Comparison of ENCODE assay signal across 8 mouse cellular contexts in genomic region chr6:121245127-121246036, GRCm38 (mm10). TPM values are rescaled to one million over a fixed set of nuclear protein-coding genes. Genes with fewer than 3 reads are reported as not detected.
DNase-seq lines count a peak whose midpoint lies in the region; ATAC-seq and TF ChIP-seq lines count a peak whose summit lies in the region.

Gene Usp18 (plus strand): TSS chr6:121245906.

- no peak within 1 kb of the TSS for H3K27ac ChIP-seq in forebrain, embryonic 15.5 days (replicated peaks)
- H3K27ac ChIP-seq in neural tube, embryonic 14.5 days (ENCODE audit: low read depth, low read length) = no peak within 1 kb of the TSS
- H3K27ac ChIP-seq in testis, adult 2 months (ENCODE audit: control insufficient read depth, insufficient read depth, low read depth, low read length) = no peak within 1 kb of the TSS

- intact Hi-C loops in heart, postnatal 25 days (cut with DNase I) = no loop called here

- peaks cover 3% of the 10 kb centered on the region; the same call in 1 of the 2 replicates for H3K27me3 ChIP-seq in G1E (ENCODE audit: insufficient read depth, low read length)
- H3K27me3 ChIP-seq in forebrain, embryonic 15.5 days = no peaks in the 10 kb centered on the region
- H3K27me3 ChIP-seq in neural tube, embryonic 14.5 days (ENCODE audit: control insufficient read depth, insufficient read depth, low read length) = no peaks in the 10 kb centered on the region
- H3K27me3 ChIP-seq in testis, adult 2 months (ENCODE audit: control insufficient read depth, insufficient read depth, low read length) = no peaks in the 10 kb centered on the region

- H3K4me3 ChIP-seq in G1E (ENCODE audit: low read depth, low read length) = peak within 1 kb of the TSS; percentile 78
- H3K4me3 ChIP-seq in forebrain, embryonic 15.5 days = peak within 1 kb of the TSS; percentile 53
- peak within 1 kb of the TSS; percentile 44 for H3K4me3 ChIP-seq in neural tube, embryonic 14.5 days (ENCODE audit: low read depth, low read length)
- H3K4me3 ChIP-seq in testis, adult 2 months (ENCODE audit: control insufficient read depth, low read depth, low read length) = peak within 1 kb of the TSS; percentile 70

- no peaks in the 10 kb centered on the region for H3K9me3 ChIP-seq in G1E (replicated peaks)
- H3K9me3 ChIP-seq in forebrain, embryonic 15.5 days = no peaks in the 10 kb centered on the region
- H3K9me3 ChIP-seq in neural tube, embryonic 14.5 days (ENCODE audit: control insufficient read depth, low read length) = no peaks in the 10 kb centered on the region

- 10% methylated on average over 35 of the region's 35 CpGs for WGBS in forebrain, embryonic 15.5 days
- WGBS in neural tube, embryonic 14.5 days = 11% methylated on average over 34 of the region's 35 CpGs

- peak within 1 kb of the TSS; percentile 47 for H3K9ac ChIP-seq in forebrain, embryonic 15.5 days (replicated peaks)
- H3K9ac ChIP-seq in neural tube, embryonic 14.5 days (replicated peaks; ENCODE audit: low read depth, low read length) = peak within 1 kb of the TSS; percentile 41

- ATAC-seq in G1E (ENCODE audit: extremely low read depth, insufficient number of reproducible peaks, low FRiP score, poor library complexity, severe bottlenecking) = peak; percentile 86
- peak; percentile 97 for ATAC-seq in forebrain, embryonic 15.5 days (replicated peaks)
- peak; percentile 93 for ATAC-seq in neural tube, embryonic 14.5 days (ENCODE audit: low read depth)

- peak; percentile 78 for TF ChIP-seq POLR2A in testis, adult 2 months (IDR thresholded peaks at IDR 0.05; ENCODE audit: control insufficient read depth, low read depth, low read length)

- TF ChIP-seq CTCF in G1E (IDR thresholded peaks at IDR 0.05; ENCODE audit: low read depth, low read length) = no peak
- no peak for TF ChIP-seq CTCF in testis, adult 2 months (IDR thresholded peaks at IDR 0.05; ENCODE audit: control insufficient read depth, insufficient read depth, insufficient replicate concordance, low read depth, low read length)

- H3K4me2 ChIP-seq in forebrain, embryonic 15.5 days (replicated peaks) = peak within 1 kb of the TSS; percentile 81
- H3K4me2 ChIP-seq in neural tube, embryonic 14.5 days (ENCODE audit: low read depth, low read length) = peak within 1 kb of the TSS; percentile 71

- no peaks in the 10 kb centered on the region for H3K36me3 ChIP-seq in G1E (replicated peaks)
- H3K36me3 ChIP-seq in forebrain, embryonic 15.5 days = no peaks in the 10 kb centered on the region
- no peaks in the 10 kb centered on the region for H3K36me3 ChIP-seq in neural tube, embryonic 14.5 days (ENCODE audit: control insufficient read depth, insufficient read depth, low read length)
- H3K36me3 ChIP-seq in testis, adult 2 months (ENCODE audit: control insufficient read depth, insufficient read depth, low read length) = no peaks in the 10 kb centered on the region

- DNase-seq in G1E (ENCODE audit: low spot score) = peak; percentile 77
- peak; percentile 36 for DNase-seq in cerebellum, adult 11-12 months
- DNase-seq in heart, postnatal 25 days (ENCODE audit: low spot score) = peak; percentile 85
- DNase-seq in layer of hippocampus, adult 18-20 months (ENCODE audit: low spot score in 2 of 2) = peak; percentile 11 to 65
- DNase-seq in lung, adult 18-20 months = peak; percentile 95 to 96

- peaks cover 51% of the 10 kb centered on the region for H3K4me1 ChIP-seq in G1E (ENCODE audit: insufficient read depth, low read depth, low read length)
- H3K4me1 ChIP-seq in forebrain, embryonic 15.5 days = peaks cover 9% of the 10 kb centered on the region; the same call in 1 of the 2 replicates
- H3K4me1 ChIP-seq in neural tube, embryonic 14.5 days (ENCODE audit: control insufficient read depth, insufficient read depth, low read length) = no peaks in the 10 kb centered on the region
- peaks cover 3% of the 10 kb centered on the region for H3K4me1 ChIP-seq in testis, adult 2 months (ENCODE audit: control insufficient read depth, insufficient read depth, low read length)

RNA-seq across cellular contexts. Expression of gene Usp18, which starts in this region (rescaled TPM):
- total RNA-seq in G1E (2014; fragmentation: Nextera tagmentation) = 2.3 and 5.8 TPM in 2 replicates
- 13.8 and 18.2 TPM in 2 replicates for total RNA-seq in G1E (2017)
- 0.21 and 0.41 TPM in 2 replicates for polyA plus RNA-seq in G1E (2012)
- polyA plus RNA-seq in forebrain, embryonic 15.5 days (2015; fragmentation: Nextera tagmentation; extraction: Ambion mirVana) = 0.64 and 0.92 TPM in 2 replicates
- 1 to 10 TPM; 1.1 to 1.5 TPM for total RNA-seq in heart, postnatal 25 days (2021)
- under 1 TPM; 0.30 to 0.64 TPM for total RNA-seq in layer of hippocampus, adult 18-20 months (2021)
- 0.54 and 1.2 TPM in 2 replicates for polyA plus RNA-seq in neural tube, embryonic 14.5 days (2014; fragmentation: Nextera tagmentation; extraction: Ambion mirVana)
- 0.49 and 0.69 TPM in 2 replicates for polyA plus RNA-seq in testis, adult 2 months (2012; rRNA removed)

Comparison
In these comparisons a context has a peak if more than half of its experiments do, and no peak if none do; other contexts are left out.
1. Peak in ATAC-seq, H3K4me3 ChIP-seq, H3K9ac ChIP-seq and H3K4me2 ChIP-seq in forebrain, embryonic 15.5 days; RNA of the gene not detected or under 1 TPM.
2. Peak in DNase-seq in layer of hippocampus, adult 18-20 months; RNA of the gene not detected or under 1 TPM.
3. DNase-seq: peak in every context shown above with its lines; median percentile 96 in lung, adult 18-20 months; 85 in heart, postnatal 25 days; 77 in G1E; 38 in layer of hippocampus, adult 18-20 months; 36 in cerebellum, adult 11-12 months.